Mouse (Mus musculus) hindbrain, embryonic 13.5 days (tissue): Measurements from ENCODE around the gene Med21. TPM values are rescaled to one million over a fixed set of nuclear protein-coding genes. Genes with fewer than 3 reads are reported as not detected.

Experiments
- ATAC-seq: fragments of 200-750 bp; cut with Nextera tagmentation; 2 replicates; pipeline ENCODE4 v1.8.0; 2017; ENCODE audit warnings: moderate TSS enrichment; ENCODE audit not compliant: low FRiP score
- H3K27ac ChIP-seq: fragments of 300-500 bp; sonication (generic); 2 replicates; pipeline ENCODE4 v1.5.1; 2015; ENCODE audit warnings: inconsistent platforms, mild to moderate bottlenecking, moderate library complexity
- H3K27me3 ChIP-seq: fragments of 300-500 bp; sonication (generic); 2 replicates; pipeline ENCODE4 v1.6.1; 2015; ENCODE audit warnings: mild to moderate bottlenecking, inconsistent platforms
- H3K36me3 ChIP-seq: fragments of 300-500 bp; sonication (generic); 2 replicates; pipeline ENCODE4 v1.6.1; 2015; ENCODE audit warnings: mild to moderate bottlenecking, inconsistent platforms
- H3K4me1 ChIP-seq: fragments of 300-500 bp; sonication (generic); replicated peaks from 2 replicates; pipeline ENCODE4 v1.6.1; 2015; ENCODE audit warnings: inconsistent platforms
- H3K4me2 ChIP-seq: fragments of 300-500 bp; sonication (generic); 2 replicates; pipeline ENCODE4 v1.6.1; 2015; ENCODE audit warnings: inconsistent platforms, mild to moderate bottlenecking, moderate library complexity
- H3K4me3 ChIP-seq: fragments of 300-500 bp; sonication (generic); 2 replicates; pipeline ENCODE4 v1.5.1; 2015; ENCODE audit warnings: mild to moderate bottlenecking, inconsistent platforms
- H3K9ac ChIP-seq: fragments of 300-500 bp; sonication (generic); 2 replicates; pipeline ENCODE4 v1.6.1; 2015; ENCODE audit warnings: mild to moderate bottlenecking, inconsistent platforms
- H3K9me3 ChIP-seq: fragments of 300-500 bp; sonication (generic); 2 replicates; pipeline ENCODE4 v1.6.1; 2016; ENCODE audit warnings: inconsistent platforms
- WGBS: fragments of 180-500 bp; shearing (Covaris S2); methylation state at CpG from one replicate; pipeline ENCODE4 v1.1.7; 2015; 5-methylcytosine and 5-hydroxymethylcytosine counted together
- polyA plus RNA-seq: library from polyadenylated mRNA; unstranded; fragments of >200 nt; fragmentation: Nextera tagmentation; extraction: Ambion mirVana; gene quantifications from 2 replicates; pipeline ENCODE4 v1.2.1, GENCODE M21; 2015

The Med21 gene
- polyA plus RNA-seq, 1 experiment from 2014 or later = 119 TPM

DNA sequence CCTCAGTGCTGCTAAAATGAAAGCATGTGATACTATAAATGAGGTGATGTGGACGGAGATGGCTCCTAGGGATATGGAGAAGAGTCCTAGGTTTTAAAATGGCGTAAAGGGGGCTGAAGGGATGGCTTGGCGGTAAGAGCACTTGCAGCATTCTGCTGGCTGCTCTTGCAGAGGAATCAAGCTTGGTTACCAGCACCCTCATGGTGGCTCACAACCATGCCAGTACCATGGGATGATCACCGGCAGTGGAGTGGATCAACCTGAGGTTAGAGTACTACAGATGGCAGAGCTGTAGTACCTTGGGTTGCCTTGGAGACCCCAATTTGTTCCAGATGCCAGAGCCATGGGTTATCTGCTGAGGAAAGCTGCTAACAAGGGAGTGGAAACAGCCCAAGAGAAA is 56.0 kb downstream of the Med21 start:
- Histone ChIP-seq H3K9ac (no peak overlapping the region), H3K9me3 (no peaks in the 10 kb centered on the region), H3K4me1 (no peaks in the 10 kb centered on the region), H3K4me3 (no peak overlapping the region), H3K27ac (no peak overlapping the region), H3K36me3 (no peaks in the 10 kb centered on the region), H3K4me2 (no peak overlapping the region), H3K27me3 (no peaks in the 10 kb centered on the region)
- WGBS = 92% methylated on average over 4 of the region's 4 CpGs
- ATAC-seq = no peak

Other genes with a start within 250 kb of the Med21 start
- 5.5 and 7.0 TPM in 2 replicates for gene Itpr2, start 140.3 kb upstream of the Med21 start, polyA plus RNA-seq
- 48.7 and 53.1 TPM in 2 replicates for gene Fgfr1op2, start 65.3 kb upstream of the Med21 start, polyA plus RNA-seq
- gene Ints13, start 64.7 kb upstream of the Med21 start, polyA plus RNA-seq = 60.4 and 60.8 TPM in 2 replicates
- gene Tm7sf3, start 277 bp downstream of the Med21 start, polyA plus RNA-seq = 29.8 and 30.1 TPM in 2 replicates
- gene Stk38l, start 82.4 kb downstream of the Med21 start, polyA plus RNA-seq = 15.9 and 17.5 TPM in 2 replicates
- 2.1 and 3.4 TPM in 2 replicates for gene Arntl2, start 153.5 kb downstream of the Med21 start, polyA plus RNA-seq
- gene Smco2, start 207.6 kb downstream of the Med21 start, polyA plus RNA-seq = not detected in 2 replicates
- 14.7 and 16.9 TPM in 2 replicates for gene Ppfibp1, start 245.9 kb downstream of the Med21 start, polyA plus RNA-seq